Mouse (Mus musculus) forebrain, embryonic 10.5 days (tissue): ENCODE measurements around the gene Fam71e1. TPM values are rescaled to one million over a fixed set of nuclear protein-coding genes. Genes with fewer than 3 reads are reported as not detected.

Experiments
- DNase-seq: peaks from one replicate; pipeline ENCODE4 v3.0.0-alpha.2; 2017; ENCODE audit warnings: low spot score; ENCODE audit errors: extremely low spot score
- H3K27ac ChIP-seq: fragments of 300-500 bp; sonication (generic); 2 replicates; pipeline ENCODE4 v1.5.1; 2016; ENCODE audit warnings: mild to moderate bottlenecking
- H3K27me3 ChIP-seq: fragments of 300-500 bp; sonication (generic); 2 replicates; pipeline ENCODE4 v1.6.1; 2016; ENCODE audit warnings: mild to moderate bottlenecking; ENCODE audit not compliant: poor library complexity, severe bottlenecking
- H3K36me3 ChIP-seq: fragments of 300-500 bp; sonication (generic); replicated peaks from 2 replicates; pipeline ENCODE4 v1.6.1; 2016; ENCODE audit warnings: mild to moderate bottlenecking, moderate library complexity
- H3K4me1 ChIP-seq: fragments of 300-500 bp; sonication (generic); 2 replicates; pipeline ENCODE4 v1.6.1; 2016
- H3K4me3 ChIP-seq: fragments of 300-500 bp; sonication (generic); 2 replicates; pipeline ENCODE4 v1.5.1; 2016; ENCODE audit warnings: mild to moderate bottlenecking, moderate library complexity
- H3K9me3 ChIP-seq: fragments of 300-500 bp; sonication (generic); 2 replicates; pipeline ENCODE4 v1.6.1; 2016; ENCODE audit warnings: mild to moderate bottlenecking, moderate library complexity
- WGBS: fragments of 180-500 bp; shearing (Covaris S2); methylation state at CpG from one replicate; pipeline ENCODE4 v1.1.7; 2016; 5-methylcytosine and 5-hydroxymethylcytosine counted together
- polyA plus RNA-seq: library from polyadenylated mRNA; unstranded; fragments of >200 nt; fragmentation: Nextera tagmentation; extraction: Ambion mirVana; gene quantifications from 2 replicates; pipeline ENCODE4 v1.2.1, GENCODE M21; 2016

Fam71e1 gene
- polyA plus RNA-seq, 1 experiment from 2014 or later = 15.8 TPM

- Histone ChIP-seq H3K4me1 (no peaks in the 10 kb centered on the region), H3K27ac (no peak overlapping the region), H3K4me3 (no peak overlapping the region), H3K36me3 (peaks cover 91% of the 10 kb centered on the region), H3K27me3 (no peaks in the 10 kb centered on the region), H3K9me3 (no peaks in the 10 kb centered on the region)
- no peak for DNase-seq
- WGBS = 94% methylated on average over 27 of the region's 27 CpGs
Measured at GRCm38 (mm10) chr7:44535657-44536589, 39.5 kb downstream of the Fam71e1 start.

GRCm38 (mm10) chr7:44536590-44536968 is 40.2 kb downstream of the Fam71e1 start:
- no peak for DNase-seq
- WGBS = 97% methylated on average over 6 of the region's 6 CpGs
- Histone ChIP-seq H3K36me3 (peaks cover 98% of the 10 kb centered on the region), H3K4me3 (no peak overlapping the region), H3K27ac (no peak overlapping the region), H3K9me3 (no peaks in the 10 kb centered on the region), H3K27me3 (no peaks in the 10 kb centered on the region), H3K4me1 (no peaks in the 10 kb centered on the region)

- WGBS = 85% methylated on average over 7 of the region's 7 CpGs
- no peak for DNase-seq
- Histone ChIP-seq H3K4me3 (no peak overlapping the region), H3K36me3 (peaks cover 100% of the 10 kb centered on the region), H3K4me1 (no peaks in the 10 kb centered on the region), H3K27ac (no peak overlapping the region), H3K27me3 (no peaks in the 10 kb centered on the region), H3K9me3 (no peaks in the 10 kb centered on the region)
Measured at GRCm38 (mm10) chr7:44537009-44537408, 40.6 kb downstream of the Fam71e1 start.

GRCm38 (mm10) chr7:44537496-44537895 is 41.1 kb downstream of the Fam71e1 start:
- H3K36me3 ChIP-seq = peaks cover 100% of the 10 kb centered on the region
- no peaks in the 10 kb centered on the region for H3K9me3 ChIP-seq
- H3K27me3 ChIP-seq = no peaks in the 10 kb centered on the region
- no peak overlapping the region for H3K4me3 ChIP-seq
- H3K4me1 ChIP-seq = no peaks in the 10 kb centered on the region
- no peak overlapping the region for H3K27ac ChIP-seq
- no peak for DNase-seq
- 94% methylated on average over 13 of the region's 13 CpGs for WGBS

GRCm38 (mm10) chr7:44538756-44539624 is 42.6 kb downstream of the Fam71e1 start:
- Histone ChIP-seq H3K27ac (no peak overlapping the region), H3K4me1 (no peaks in the 10 kb centered on the region), H3K27me3 (no peaks in the 10 kb centered on the region), H3K36me3 (peaks cover 100% of the 10 kb centered on the region), H3K4me3 (no peak overlapping the region), H3K9me3 (no peaks in the 10 kb centered on the region)
- 92% methylated on average over 41 of the region's 41 CpGs for WGBS
- no peak for DNase-seq

- 94% methylated on average over 11 of the region's 11 CpGs for WGBS
- peaks cover 9% of the 10 kb centered on the region for H3K4me1 ChIP-seq
- peaks cover 92% of the 10 kb centered on the region for H3K36me3 ChIP-seq
- no peak overlapping the region for H3K27ac ChIP-seq
- no peaks in the 10 kb centered on the region for H3K27me3 ChIP-seq
- no peak overlapping the region for H3K4me3 ChIP-seq
- peaks cover 9% of the 10 kb centered on the region; the same call in 1 of the 2 replicates for H3K9me3 ChIP-seq
- DNase-seq = no peak
Measured at GRCm38 (mm10) chr7:44542555-44542954, 46.2 kb downstream of the Fam71e1 start.

- Histone ChIP-seq H3K36me3 (peaks cover 87% of the 10 kb centered on the region), H3K27me3 (no peaks in the 10 kb centered on the region), H3K4me3 (no peak overlapping the region), H3K27ac (no peak overlapping the region), H3K9me3 (peaks cover 9% of the 10 kb centered on the region; the same call in 1 of the 2 replicates), H3K4me1 (peaks cover 14% of the 10 kb centered on the region)
- no peak for DNase-seq
- WGBS = 84% methylated on average over 12 of the region's 12 CpGs
Measured at GRCm38 (mm10) chr7:44543071-44543470, 46.7 kb downstream of the Fam71e1 start.

GRCm38 (mm10) chr7:44546274-44546673 is 49.9 kb downstream of the Fam71e1 start:
- Histone ChIP-seq H3K4me1 (peaks cover 18% of the 10 kb centered on the region), H3K36me3 (peaks cover 75% of the 10 kb centered on the region), H3K4me3 (no peak overlapping the region; the same call in 1 of the 2 replicates), H3K9me3 (peaks cover 9% of the 10 kb centered on the region; the same call in 1 of the 2 replicates), H3K27ac (no peak overlapping the region), H3K27me3 (no peaks in the 10 kb centered on the region)
- 95% methylated on average over 3 of the region's 3 CpGs for WGBS
- DNase-seq = no peak

- DNase-seq = no peak
- Histone ChIP-seq H3K27ac (peak overlapping the region; percentile 92; the same call in 1 of the 2 replicates), H3K9me3 (peaks cover 9% of the 10 kb centered on the region; the same call in 1 of the 2 replicates), H3K4me1 (peaks cover 18% of the 10 kb centered on the region), H3K27me3 (no peaks in the 10 kb centered on the region), H3K4me3 (peak overlapping the region; percentile 79), H3K36me3 (peaks cover 75% of the 10 kb centered on the region)
- 97% methylated on average over 13 of the region's 13 CpGs for WGBS
Measured at GRCm38 (mm10) chr7:44547041-44547440, 50.7 kb downstream of the Fam71e1 start.

GRCm38 (mm10) chr7:44547725-44548124 is 51.3 kb downstream of the Fam71e1 start:
- WGBS = 52% methylated on average over 5 of the region's 5 CpGs
- peak overlapping the region; percentile 79 for H3K4me3 ChIP-seq
- no peak for DNase-seq
- peak overlapping the region; percentile 92 for H3K27ac ChIP-seq
- H3K36me3 ChIP-seq = peaks cover 74% of the 10 kb centered on the region
- H3K27me3 ChIP-seq = no peaks in the 10 kb centered on the region
- peaks cover 25% of the 10 kb centered on the region for H3K4me1 ChIP-seq
- peaks cover 9% of the 10 kb centered on the region; the same call in 1 of the 2 replicates for H3K9me3 ChIP-seq

- H3K4me1 ChIP-seq = peaks cover 32% of the 10 kb centered on the region
- peak; percentile 100 for DNase-seq
- WGBS = under 1% methylated on average over 43 of the region's 43 CpGs
- H3K36me3 ChIP-seq = peaks cover 65% of the 10 kb centered on the region
- peak within 1 kb of the TSS; percentile 92 for H3K27ac ChIP-seq
- H3K4me3 ChIP-seq = peak within 1 kb of the TSS; percentile 79
- H3K27me3 ChIP-seq = no peaks in the 10 kb centered on the region
- H3K9me3 ChIP-seq = peaks cover 9% of the 10 kb centered on the region; the same call in 1 of the 2 replicates
Measured at GRCm38 (mm10) chr7:44548497-44549087, 52.2 kb downstream of the Fam71e1 start, which contains the start of gene Pold1. Gene Pold1, minus strand, starts transcription at chr7:44548849.
